Mouse (Mus musculus) adrenal gland (tissue): Measurements from ENCODE around the gene Stx2.

Source experiments
- intact Hi-C: fragments of 180-260 bp; cut with DNase I; formaldehyde crosslinking; loops from one replicate; pipeline ENCODE4 v1.15.1; 2025

Stx2 gene

GRCm38 (mm10) chr5:129010937-129011336 lies 2.6 kb upstream of the Stx2 start:
- intact Hi-C loops = no loop called here

- intact Hi-C loops = no loop called here
Observed at GRCm38 (mm10) chr5:129009577-129009976, 1.2 kb upstream of the Stx2 start.

- intact Hi-C loops = no loop called here
Observed at GRCm38 (mm10) chr5:129008008-129008407, 366 bp downstream of the Stx2 start.

- intact Hi-C loops = no loop called here
Observed at GRCm38 (mm10) chr5:129007105-129007957, 1.0 kb downstream of the Stx2 start.

- intact Hi-C loops = no loop called here
Observed at GRCm38 (mm10) chr5:129006031-129006788, 2.2 kb downstream of the Stx2 start.

- intact Hi-C loops = no loop called here
Observed at GRCm38 (mm10) chr5:129005416-129005815, 3.0 kb downstream of the Stx2 start.

- intact Hi-C loops = no loop called here
Observed at GRCm38 (mm10) chr5:129002571-129003011, 5.8 kb downstream of the Stx2 start.

GRCm38 (mm10) chr5:129000706-129001468 lies 7.5 kb downstream of the Stx2 start:
- intact Hi-C loops = no loop called here

GRCm38 (mm10) chr5:128987141-128987954 lies 21.0 kb downstream of the Stx2 start:
- intact Hi-C loops = no loop called here

GRCm38 (mm10) chr5:128985946-128986345 lies 22.4 kb downstream of the Stx2 start:
- intact Hi-C loops = no loop called here

GRCm38 (mm10) chr5:128984536-128984935 lies 23.8 kb downstream of the Stx2 start:
- intact Hi-C loops = no loop called here

GRCm38 (mm10) chr5:128981607-128982006 lies 26.8 kb downstream of the Stx2 start:
- intact Hi-C loops = no loop called here

GRCm38 (mm10) chr5:128980857-128981256 lies 27.5 kb downstream of the Stx2 start:
- intact Hi-C loops = no loop called here

- intact Hi-C loops = loop anchor here (5.0 kb wide), 1 partner anchor 247 kb away; no protein-coding TSS in a partner anchor
Observed at GRCm38 (mm10) chr5:128978957-128979356, 29.4 kb downstream of the Stx2 start.

GRCm38 (mm10) chr5:128977466-128977865 lies 30.9 kb downstream of the Stx2 start:
- intact Hi-C loops = loop anchor here (5.0 kb wide), 1 partner anchor 245 kb away; no protein-coding TSS in a partner anchor

- intact Hi-C loops = loop anchor here (5.0 kb wide), 1 partner anchor 244 kb away; no protein-coding TSS in a partner anchor
Observed at GRCm38 (mm10) chr5:128976266-128976665, 32.1 kb downstream of the Stx2 start.

- intact Hi-C loops = loop anchor here (5.0 kb wide), 1 partner anchor 159 kb away; no protein-coding TSS in a partner anchor
Observed at GRCm38 (mm10) chr5:128971298-128971697, 37.1 kb downstream of the Stx2 start.

GRCm38 (mm10) chr5:128970878-128971277 lies 37.5 kb downstream of the Stx2 start:
- intact Hi-C loops = loop anchor here (5.0 kb wide), 1 partner anchor 159 kb away; no protein-coding TSS in a partner anchor

GRCm38 (mm10) chr5:128964353-128964752 lies 44.0 kb downstream of the Stx2 start:
- intact Hi-C loops = no loop called here

GRCm38 (mm10) chr5:128958916-128959315 lies 49.5 kb downstream of the Stx2 start:
- intact Hi-C loops = no loop called here
